Mouse (Mus musculus) megakaryocyte-erythroid progenitor cell, adult 5-6 weeks (primary cell): ENCODE measurements around the gene Slc25a41. TPM values are rescaled to one million over a fixed set of nuclear protein-coding genes. Genes with fewer than 3 reads are reported as not detected.

ENCODE experiments used
- ATAC-seq: replicated peaks from 2 replicates; pipeline ENCODE4 v1.8.0; 2016; ENCODE audit warnings: mild to moderate bottlenecking, inconsistent platforms; ENCODE audit not compliant: severe bottlenecking, poor library complexity, low FRiP score, low TSS enrichment
- total RNA-seq, 2 experiments: library from RNA; stranded (forward) in 1 of 2; stranded (reverse) in 1 of 2; fragments of 200-1000, 215-1000 nt in 1 of 2; fragments of >200 nt in 1 of 2; fragmentation: Nextera tagmentation in 1 of 2; gene quantifications; 2 replicates each; pipeline ENCODE4 v1.2.3; 2014 to 2017

The Slc25a41 gene
- total RNA-seq, 2 experiments from 2014 or later, result not detected

GRCm38 (mm10) chr17:56999414-56999813 is 42.0 kb downstream of the Slc25a41 start:
- no peak for ATAC-seq

GRCm38 (mm10) chr17:56997029-56997667 is 44.3 kb downstream of the Slc25a41 start, which contains the start of gene Alkbh7:
Gene Alkbh7, plus strand, starts transcription at chr17:56997339.
- peak; percentile 96 for ATAC-seq

- no peak for ATAC-seq
Measured at GRCm38 (mm10) chr17:56996506-56996905, 44.9 kb downstream of the Slc25a41 start.

- ATAC-seq, result no peak
Measured at GRCm38 (mm10) chr17:56995046-56995445, 46.4 kb downstream of the Slc25a41 start.

GRCm38 (mm10) chr17:56990966-56991365 is 50.5 kb downstream of the Slc25a41 start:
- ATAC-seq, result no peak

- peak; percentile 96 for ATAC-seq
Measured at GRCm38 (mm10) chr17:56990115-56990746, 51.2 kb downstream of the Slc25a41 start, which contains the start of gene Clpp. Gene Clpp, plus strand, starts transcription at chr17:56990305.

GRCm38 (mm10) chr17:56989467-56990114 is 51.9 kb downstream of the Slc25a41 start:
- peak; percentile 69 for ATAC-seq

- ATAC-seq, result no peak
Measured at GRCm38 (mm10) chr17:56988921-56989430, 52.5 kb downstream of the Slc25a41 start.

GRCm38 (mm10) chr17:56988441-56988840 is 53.0 kb downstream of the Slc25a41 start:
- ATAC-seq, result no peak

GRCm38 (mm10) chr17:56986105-56986805 is 55.2 kb downstream of the Slc25a41 start:
- no peak for ATAC-seq

- ATAC-seq, result no peak
Measured at GRCm38 (mm10) chr17:56985656-56986055, 55.8 kb downstream of the Slc25a41 start.

- no peak for ATAC-seq
Measured at GRCm38 (mm10) chr17:56984886-56985285, 56.6 kb downstream of the Slc25a41 start.

Other genes starting within 250 kb of the Slc25a41 start
- gene Rfx2, start 210.6 kb downstream of the Slc25a41 start, total RNA-seq (2014; fragmentation: Nextera tagmentation), result 23.0 and 29.3 TPM in 2 replicates
- gene Rfx2, start 210.6 kb downstream of the Slc25a41 start, total RNA-seq (2017), result 4.7 and 10.5 TPM in 2 replicates
- gene Acsbg2, start 167.2 kb downstream of the Slc25a41 start, total RNA-seq (2014; fragmentation: Nextera tagmentation), result not detected in 2 replicates
- not detected in 2 replicates for gene Acsbg2, start 167.2 kb downstream of the Slc25a41 start, total RNA-seq (2017)
- gene 1700061G19Rik, start 166.2 kb downstream of the Slc25a41 start, total RNA-seq (2014; fragmentation: Nextera tagmentation), result not detected in 2 replicates
- gene 1700061G19Rik, start 166.2 kb downstream of the Slc25a41 start, total RNA-seq (2017), result not detected in 2 replicates
- 24.1 and 33.2 TPM in 2 replicates for gene Mllt1, start 106.2 kb downstream of the Slc25a41 start, total RNA-seq (2014; fragmentation: Nextera tagmentation)
- 12.2 and 17.3 TPM in 2 replicates for gene Mllt1, start 106.2 kb downstream of the Slc25a41 start, total RNA-seq (2017)
- not detected in 2 replicates for gene Acer1, start 59.5 kb downstream of the Slc25a41 start, total RNA-seq (2014; fragmentation: Nextera tagmentation)
- not detected in 2 replicates for gene Acer1, start 59.5 kb downstream of the Slc25a41 start, total RNA-seq (2017)
- 89.2 and 116 TPM in 2 replicates for gene Clpp, start 51.3 kb downstream of the Slc25a41 start, total RNA-seq (2014; fragmentation: Nextera tagmentation)
- gene Clpp, start 51.3 kb downstream of the Slc25a41 start, total RNA-seq (2017), result 83.2 and 135 TPM in 2 replicates
- gene Alkbh7, start 44.3 kb downstream of the Slc25a41 start, total RNA-seq (2014; fragmentation: Nextera tagmentation), result 25.2 and 26.4 TPM in 2 replicates
- 19.1 and 25.8 TPM in 2 replicates for gene Alkbh7, start 44.3 kb downstream of the Slc25a41 start, total RNA-seq (2017)
- gene Pspn, start 41.6 kb downstream of the Slc25a41 start, total RNA-seq (2014; fragmentation: Nextera tagmentation), result not detected in 2 replicates
- 4.6 TPM in 1 of 2 replicates, not detected in the other for gene Pspn, start 41.6 kb downstream of the Slc25a41 start, total RNA-seq (2017)
- 112 and 139 TPM in 2 replicates for gene Gtf2f1, start 30.4 kb downstream of the Slc25a41 start, total RNA-seq (2014; fragmentation: Nextera tagmentation)
- 214 and 264 TPM in 2 replicates for gene Gtf2f1, start 30.4 kb downstream of the Slc25a41 start, total RNA-seq (2017)
- not detected in 2 replicates for gene Gm17949, start 30.2 kb downstream of the Slc25a41 start, total RNA-seq (2014; fragmentation: Nextera tagmentation)
- not detected in 2 replicates for gene Gm17949, start 30.2 kb downstream of the Slc25a41 start, total RNA-seq (2017)
- gene Khsrp, start 10.1 kb downstream of the Slc25a41 start, total RNA-seq (2014; fragmentation: Nextera tagmentation), result 211 and 252 TPM in 2 replicates
- 92.4 and 128 TPM in 2 replicates for gene Khsrp, start 10.1 kb downstream of the Slc25a41 start, total RNA-seq (2017)
- not detected in 2 replicates for gene Crb3, start 17.5 kb upstream of the Slc25a41 start, total RNA-seq (2014; fragmentation: Nextera tagmentation)
- not detected in 2 replicates for gene Crb3, start 17.5 kb upstream of the Slc25a41 start, total RNA-seq (2017)
- gene Slc25a23, start 18.2 kb upstream of the Slc25a41 start, total RNA-seq (2014; fragmentation: Nextera tagmentation), result 17.9 and 21.2 TPM in 2 replicates
- 3.0 and 6.2 TPM in 2 replicates for gene Slc25a23, start 18.2 kb upstream of the Slc25a41 start, total RNA-seq (2017)
- 20.4 and 33.4 TPM in 2 replicates for gene Dennd1c, start 36.9 kb upstream of the Slc25a41 start, total RNA-seq (2014; fragmentation: Nextera tagmentation)
- gene Dennd1c, start 36.9 kb upstream of the Slc25a41 start, total RNA-seq (2017), result 0.65 and 1.8 TPM in 2 replicates
- not detected in 2 replicates for gene Tubb4a, start 46.1 kb upstream of the Slc25a41 start, total RNA-seq (2014; fragmentation: Nextera tagmentation)
- gene Tubb4a, start 46.1 kb upstream of the Slc25a41 start, total RNA-seq (2017), result 0.08 TPM in 1 of 2 replicates, not detected in the other
- not detected in 2 replicates for gene Tnfsf9, start 63.7 kb upstream of the Slc25a41 start, total RNA-seq (2014; fragmentation: Nextera tagmentation)
- not detected in 2 replicates for gene Tnfsf9, start 63.7 kb upstream of the Slc25a41 start, total RNA-seq (2017)
- gene Cd70, start 108.1 kb upstream of the Slc25a41 start, total RNA-seq (2014; fragmentation: Nextera tagmentation), result not detected in 2 replicates
- gene Cd70, start 108.1 kb upstream of the Slc25a41 start, total RNA-seq (2017), result not detected in 2 replicates
- gene Tnfsf14, start 152.5 kb upstream of the Slc25a41 start, total RNA-seq (2014; fragmentation: Nextera tagmentation), result 1.0 and 1.2 TPM in 2 replicates
- gene Tnfsf14, start 152.5 kb upstream of the Slc25a41 start, total RNA-seq (2017), result 0.99 and 1.6 TPM in 2 replicates
- 8.9 TPM in 1 of 2 replicates, not detected in the other for gene C3, start 186.5 kb upstream of the Slc25a41 start, total RNA-seq (2014; fragmentation: Nextera tagmentation)
- gene C3, start 186.5 kb upstream of the Slc25a41 start, total RNA-seq (2017), result 1.7 and 7.1 TPM in 2 replicates
- 18.7 and 23.9 TPM in 2 replicates for gene Gpr108, start 206.8 kb upstream of the Slc25a41 start, total RNA-seq (2014; fragmentation: Nextera tagmentation)
- 6.2 and 10.6 TPM in 2 replicates for gene Gpr108, start 206.8 kb upstream of the Slc25a41 start, total RNA-seq (2017)
- 3.9 and 4.5 TPM in 2 replicates for gene Trip10, start 207.8 kb upstream of the Slc25a41 start, total RNA-seq (2014; fragmentation: Nextera tagmentation)
- 8.3 and 10.0 TPM in 2 replicates for gene Trip10, start 207.8 kb upstream of the Slc25a41 start, total RNA-seq (2017)
- gene Vav1, start 237.4 kb upstream of the Slc25a41 start, total RNA-seq (2014; fragmentation: Nextera tagmentation), result 39.2 and 44.7 TPM in 2 replicates
- 86.4 and 126 TPM in 2 replicates for gene Vav1, start 237.4 kb upstream of the Slc25a41 start, total RNA-seq (2017)